Mouse (Mus musculus) T-helper 1 cell (primary cell): Measurements from ENCODE around the gene Prkch.

Source experiments
- in situ Hi-C: fragments of 300-600 bp; cut with MboI, MseI; formaldehyde crosslinking; loops from one replicate; pipeline ENCODE4 v1.15.1; 2025; ENCODE audit warnings: high pct_unique_total_duplicates

The Prkch gene

GRCm38 (mm10) chr12:73609676-73610545 lies 25.3 kb downstream of the Prkch start:
- in situ Hi-C loops, result no loop called here

- in situ Hi-C loops, result no loop called here
Observed at GRCm38 (mm10) chr12:73610831-73611370, 26.3 kb downstream of the Prkch start.

GRCm38 (mm10) chr12:73611741-73612140 lies 27.1 kb downstream of the Prkch start:
- in situ Hi-C loops, result no loop called here

GRCm38 (mm10) chr12:73613183-73613582 lies 28.6 kb downstream of the Prkch start:
- in situ Hi-C loops, result no loop called here

- in situ Hi-C loops, result no loop called here
Observed at GRCm38 (mm10) chr12:73617652-73618051, 33.1 kb downstream of the Prkch start.

GRCm38 (mm10) chr12:73625277-73626032 lies 40.9 kb downstream of the Prkch start:
- in situ Hi-C loops, result no loop called here

- in situ Hi-C loops, result no loop called here
Observed at GRCm38 (mm10) chr12:73627902-73628301, 43.3 kb downstream of the Prkch start.

- in situ Hi-C loops, result no loop called here
Observed at GRCm38 (mm10) chr12:73630596-73630995, 46.0 kb downstream of the Prkch start.

GRCm38 (mm10) chr12:73631148-73631547 lies 46.6 kb downstream of the Prkch start:
- in situ Hi-C loops, result no loop called here

GRCm38 (mm10) chr12:73632671-73633244 lies 48.2 kb downstream of the Prkch start:
- in situ Hi-C loops, result no loop called here

- in situ Hi-C loops, result no loop called here
Observed at GRCm38 (mm10) chr12:73633707-73634106, 49.1 kb downstream of the Prkch start.

- in situ Hi-C loops, result no loop called here
Observed at GRCm38 (mm10) chr12:73639571-73639970, 55.0 kb downstream of the Prkch start.

- in situ Hi-C loops, result loop anchor here (10.0 kb wide), 1 partner anchor 46 kb away; no protein-coding TSS in a partner anchor
Observed at GRCm38 (mm10) chr12:73641183-73641582, 56.6 kb downstream of the Prkch start.

GRCm38 (mm10) chr12:73645216-73645615 lies 60.6 kb downstream of the Prkch start:
- in situ Hi-C loops, result loop anchor here (10.0 kb wide), 1 partner anchor 50 kb away; no protein-coding TSS in a partner anchor

GRCm38 (mm10) chr12:73647686-73648085 lies 63.1 kb downstream of the Prkch start:
- in situ Hi-C loops, result loop anchor here (10.0 kb wide), 1 partner anchor 53 kb away; no protein-coding TSS in a partner anchor

GRCm38 (mm10) chr12:73656568-73657204 lies 72.1 kb downstream of the Prkch start:
- in situ Hi-C loops, result no loop called here

- in situ Hi-C loops, result no loop called here
Observed at GRCm38 (mm10) chr12:73663421-73663820, 78.8 kb downstream of the Prkch start.

GRCm38 (mm10) chr12:73666701-73667100 lies 82.1 kb downstream of the Prkch start:
- in situ Hi-C loops, result no loop called here

- in situ Hi-C loops, result no loop called here
Observed at GRCm38 (mm10) chr12:73667607-73668006, 83.0 kb downstream of the Prkch start.

- in situ Hi-C loops, result no loop called here
Observed at GRCm38 (mm10) chr12:73670739-73671138, 86.1 kb downstream of the Prkch start.

GRCm38 (mm10) chr12:73671540-73671939 lies 86.9 kb downstream of the Prkch start:
- in situ Hi-C loops, result no loop called here
